Mouse (Mus musculus): ENCODE measurements at regions not wholly inside any gene's neighbourhood (a gene's known extent, or its start where the extent isn't known, plus 50 kb on each side); places are given as distances from the start of the nearest gene placed in this dataset.
A peak's percentile ranks its signal among the peaks of the same experiment; 100 is the strongest.
"Not testable (repeated sequence)": the region's sequence is repeated elsewhere in the genome, so short reads cannot be mapped to it uniquely, and the experiment has no call there.

- Histone ChIP-seq H3K9me3 (no peaks in the 10 kb centered on the region), H3K4me1 (replicated peaks) (no peaks in the 10 kb centered on the region), H3K9ac (no peak overlapping the region), H3K36me3 (no peaks in the 10 kb centered on the region), H3K4me3 (no peak overlapping the region), H3K27ac (no peak overlapping the region), H3K27me3 (no peaks in the 10 kb centered on the region), H3K4me2 (no peak overlapping the region)
- WGBS, result 71% methylated on average over 4 of the region's 4 CpGs
- no peak for ATAC-seq (ENCODE audit: low FRiP score)
Measured at GRCm38 (mm10) chr12:11717633-11718032, 261.8 kb downstream of the Rad51ap2 start.

GRCm38 (mm10) chr12:11751471-11751870, 295.6 kb downstream of the Rad51ap2 start:
- WGBS, result 85% methylated on average over 2 of the region's 2 CpGs
- no peak for ATAC-seq (ENCODE audit: low FRiP score)

DNA sequence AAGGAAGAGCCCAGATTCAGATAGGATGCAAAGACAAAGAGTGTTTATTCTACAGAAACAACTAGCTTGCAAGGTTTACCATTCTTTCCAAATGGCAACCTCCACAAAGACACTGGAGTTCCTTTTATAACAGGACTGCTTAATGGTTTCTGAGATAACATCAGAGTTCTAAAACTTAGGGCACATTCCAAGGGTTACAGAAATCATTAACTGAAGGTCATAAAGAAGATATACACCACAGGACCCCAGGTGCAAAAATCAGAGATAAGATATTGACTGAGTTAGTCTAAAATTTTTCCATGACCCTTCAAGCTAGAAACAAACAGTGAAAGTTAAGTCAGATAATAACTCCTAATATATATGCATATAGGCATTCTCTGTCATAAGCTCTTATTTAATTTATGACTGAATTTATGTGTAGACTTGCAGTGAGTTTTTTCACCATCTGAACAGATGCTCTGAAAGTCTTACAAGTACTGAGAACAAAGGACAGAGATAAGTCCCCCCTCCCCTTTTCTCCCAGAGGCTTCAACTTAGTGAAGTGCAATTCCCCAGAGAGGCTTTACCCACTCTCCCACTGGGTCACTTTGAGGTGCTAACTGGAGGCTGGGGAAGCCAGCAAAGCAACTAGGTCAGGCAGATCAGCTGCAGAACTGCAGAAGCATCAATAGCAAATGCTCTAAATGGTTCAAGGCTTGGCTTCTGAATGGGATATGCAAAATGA, 298.5 kb downstream of the Rad51ap2 start:
- H3K9me3 ChIP-seq, result no peaks in the 10 kb centered on the region
- no peak overlapping the region for H3K4me3 ChIP-seq
- H3K9ac ChIP-seq, result no peak overlapping the region
- H3K4me1 ChIP-seq (replicated peaks), result no peaks in the 10 kb centered on the region
- no peaks in the 10 kb centered on the region for H3K36me3 ChIP-seq
- H3K4me2 ChIP-seq, result no peak overlapping the region
- H3K27me3 ChIP-seq, result no peaks in the 10 kb centered on the region
- ATAC-seq (ENCODE audit: low FRiP score), result no peak
- H3K27ac ChIP-seq, result no peak overlapping the region

More at GRCm38 (mm10) chr12:11751471-11751870, 295.6 kb downstream of the Rad51ap2 start:
- H3K9ac ChIP-seq, result no peak overlapping the region
- no peaks in the 10 kb centered on the region for H3K27me3 ChIP-seq
- H3K4me1 ChIP-seq (replicated peaks), result no peaks in the 10 kb centered on the region
- no peak overlapping the region for H3K27ac ChIP-seq
- no peaks in the 10 kb centered on the region for H3K9me3 ChIP-seq
- H3K4me3 ChIP-seq, result no peak overlapping the region
- H3K36me3 ChIP-seq, result no peaks in the 10 kb centered on the region
- H3K4me2 ChIP-seq, result no peak overlapping the region

DNA sequence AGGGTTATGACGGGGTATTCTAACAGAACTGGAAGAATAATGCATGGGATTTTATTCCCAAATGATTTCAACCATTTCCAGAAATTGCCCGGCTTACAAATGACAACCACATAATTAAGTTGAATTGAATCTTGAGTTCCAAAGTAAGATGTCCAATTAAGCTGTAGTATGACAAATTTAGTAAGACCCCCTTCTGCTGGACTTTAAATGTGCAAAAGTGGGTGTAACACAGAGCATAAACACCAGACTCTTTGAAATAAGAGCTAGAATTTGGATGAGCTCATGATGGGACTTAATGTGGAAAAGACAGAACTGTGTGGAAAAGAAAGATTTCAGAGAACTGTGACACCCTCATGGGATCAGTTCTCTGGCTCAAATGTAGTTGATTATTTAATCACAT, 346.4 kb downstream of the Rad51ap2 start:
- H3K4me2 ChIP-seq, result no peak overlapping the region
- no peak for ATAC-seq (ENCODE audit: low FRiP score)
- no peaks in the 10 kb centered on the region for H3K27me3 ChIP-seq
- H3K27ac ChIP-seq, result no peak overlapping the region
- H3K9me3 ChIP-seq, result no peaks in the 10 kb centered on the region
- no peak overlapping the region for H3K4me3 ChIP-seq
- no peak overlapping the region for H3K9ac ChIP-seq
- WGBS, result 79% methylated on average over 2 of the region's 2 CpGs
- no peaks in the 10 kb centered on the region for H3K36me3 ChIP-seq
- no peaks in the 10 kb centered on the region for H3K4me1 ChIP-seq (replicated peaks)

DNA sequence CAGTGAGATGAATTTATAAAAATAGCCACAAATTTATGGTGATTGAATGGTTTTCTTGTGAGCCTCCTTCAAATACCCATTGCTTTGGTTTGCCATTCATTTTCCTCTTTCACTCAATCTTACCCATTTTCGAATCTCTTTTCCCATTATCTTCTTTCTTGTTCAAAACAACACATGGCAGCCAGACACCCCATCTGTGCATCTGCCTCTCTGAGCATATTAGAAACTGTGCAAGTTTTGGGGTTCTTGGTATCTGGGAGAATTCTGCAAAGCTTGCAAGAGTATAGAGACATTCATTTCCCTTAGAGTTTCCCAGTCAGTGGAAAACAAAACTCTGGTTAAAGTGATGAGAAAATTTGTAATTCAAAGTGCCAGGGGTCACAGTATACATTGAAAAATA, 347.3 kb downstream of the Rad51ap2 start:
- no peaks in the 10 kb centered on the region for H3K27me3 ChIP-seq
- H3K4me2 ChIP-seq, result no peak overlapping the region
- H3K4me3 ChIP-seq, result no peak overlapping the region
- H3K9ac ChIP-seq, result no peak overlapping the region
- ATAC-seq (ENCODE audit: low FRiP score), result no peak
- 93% methylated on average over 1 of the region's 1 CpGs for WGBS
- H3K36me3 ChIP-seq, result no peaks in the 10 kb centered on the region
- no peaks in the 10 kb centered on the region for H3K4me1 ChIP-seq (replicated peaks)
- no peak overlapping the region for H3K27ac ChIP-seq
- H3K9me3 ChIP-seq, result no peaks in the 10 kb centered on the region

DNA sequence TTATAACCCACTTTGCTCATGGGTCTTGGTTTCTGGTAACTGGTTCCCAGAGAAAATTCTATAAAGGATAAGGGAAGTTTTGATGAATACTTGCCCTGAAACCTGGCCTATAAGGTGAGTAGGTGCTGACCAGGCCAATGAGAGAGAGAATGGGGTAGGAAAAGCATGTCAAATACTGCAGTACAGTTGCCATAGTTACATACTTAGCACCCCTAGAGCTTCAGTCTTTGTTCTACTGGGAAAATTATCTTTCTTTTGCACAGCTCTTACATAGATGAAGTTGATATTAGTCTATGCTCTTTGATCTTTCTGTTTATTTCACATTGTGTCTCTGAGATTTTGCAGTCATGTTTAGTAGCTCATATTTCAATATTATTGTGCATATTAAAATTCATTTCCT, 373.8 kb downstream of the Rad51ap2 start:
- no peak overlapping the region for H3K9ac ChIP-seq
- H3K9me3 ChIP-seq, result no peaks in the 10 kb centered on the region
- H3K4me2 ChIP-seq, result no peak overlapping the region
- 0 out of 2 replicates have a peak, but pooled peaks cover 6% of the 10 kb centered on the region for H3K4me1 ChIP-seq (replicated peaks)
- no peaks in the 10 kb centered on the region for H3K36me3 ChIP-seq
- no peak overlapping the region for H3K27ac ChIP-seq
- H3K27me3 ChIP-seq, result no peaks in the 10 kb centered on the region
- ATAC-seq (ENCODE audit: low FRiP score), result no peak
- no peak overlapping the region for H3K4me3 ChIP-seq

GRCm38 (mm10) chr12:11831292-11831691, 375.4 kb downstream of the Rad51ap2 start:
- H3K4me2 ChIP-seq, result no peak overlapping the region
- H3K9me3 ChIP-seq, result no peaks in the 10 kb centered on the region
- H3K4me3 ChIP-seq, result no peak overlapping the region
- ATAC-seq (ENCODE audit: low FRiP score), result peak; percentile 24; the same call in 1 of the 2 replicates
- H3K27ac ChIP-seq, result no peak overlapping the region
- H3K27me3 ChIP-seq, result no peaks in the 10 kb centered on the region
- H3K9ac ChIP-seq, result no peak overlapping the region
- H3K36me3 ChIP-seq, result no peaks in the 10 kb centered on the region
- H3K4me1 ChIP-seq (replicated peaks), result 0 out of 2 replicates have a peak, but pooled peaks cover 6% of the 10 kb centered on the region
- 63% methylated on average over 5 of the region's 5 CpGs for WGBS

DNA sequence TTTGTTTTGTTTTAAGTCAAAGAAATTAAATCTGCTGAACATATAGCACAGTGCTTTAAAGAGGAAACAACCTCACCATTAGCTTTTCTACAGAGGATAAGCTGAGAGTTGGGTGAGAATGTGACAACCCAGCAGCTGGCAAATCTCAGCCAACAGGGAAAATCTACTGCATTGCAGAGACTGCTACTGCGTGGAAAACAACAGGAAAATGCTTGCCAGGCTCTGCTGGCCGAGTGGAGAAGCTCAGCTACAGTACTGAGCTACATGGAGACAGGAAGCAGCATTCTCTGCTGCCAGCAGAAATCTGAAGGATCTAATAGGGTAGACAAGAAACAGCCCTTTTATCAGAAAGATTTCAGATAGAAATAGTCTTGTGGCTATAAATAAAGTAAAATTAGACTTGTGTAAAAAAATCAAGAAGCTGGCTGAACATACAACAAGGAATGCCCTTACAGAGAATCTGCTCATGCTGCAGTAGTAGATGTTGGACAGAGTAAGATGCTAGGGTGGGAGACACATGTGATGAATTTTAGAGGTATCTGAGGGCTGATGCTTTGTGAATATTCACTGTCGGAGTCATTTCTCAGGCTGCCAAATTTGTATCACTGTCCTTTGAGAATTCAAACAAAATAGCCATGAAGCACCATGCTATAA, 382.1 kb downstream of the Rad51ap2 start:
- no peaks in the 10 kb centered on the region for H3K9me3 ChIP-seq
- no peak overlapping the region for H3K27ac ChIP-seq
- no peaks in the 10 kb centered on the region for H3K27me3 ChIP-seq
- H3K4me3 ChIP-seq, result no peak overlapping the region
- H3K36me3 ChIP-seq, result no peaks in the 10 kb centered on the region
- no peak overlapping the region for H3K9ac ChIP-seq
- no peak overlapping the region for H3K4me2 ChIP-seq
- no peak for ATAC-seq (ENCODE audit: low FRiP score)
- H3K4me1 ChIP-seq (replicated peaks), result no peaks in the 10 kb centered on the region
- WGBS, result 73% methylated on average over 3 of the region's 3 CpGs

- no peaks in the 10 kb centered on the region for H3K27me3 ChIP-seq
- ATAC-seq (ENCODE audit: low FRiP score), result no peak
- no peak overlapping the region for H3K27ac ChIP-seq
- H3K4me3 ChIP-seq, result no peak overlapping the region
- no peaks in the 10 kb centered on the region for H3K36me3 ChIP-seq
- no peaks in the 10 kb centered on the region for H3K9me3 ChIP-seq
- WGBS, result 69% methylated on average over 3 of the region's 3 CpGs
- H3K4me2 ChIP-seq, result no peak overlapping the region
- H3K4me1 ChIP-seq (replicated peaks), result no peaks in the 10 kb centered on the region
- no peak overlapping the region for H3K9ac ChIP-seq
Measured at GRCm38 (mm10) chr12:11851034-11851433, 395.2 kb downstream of the Rad51ap2 start.

DNA sequence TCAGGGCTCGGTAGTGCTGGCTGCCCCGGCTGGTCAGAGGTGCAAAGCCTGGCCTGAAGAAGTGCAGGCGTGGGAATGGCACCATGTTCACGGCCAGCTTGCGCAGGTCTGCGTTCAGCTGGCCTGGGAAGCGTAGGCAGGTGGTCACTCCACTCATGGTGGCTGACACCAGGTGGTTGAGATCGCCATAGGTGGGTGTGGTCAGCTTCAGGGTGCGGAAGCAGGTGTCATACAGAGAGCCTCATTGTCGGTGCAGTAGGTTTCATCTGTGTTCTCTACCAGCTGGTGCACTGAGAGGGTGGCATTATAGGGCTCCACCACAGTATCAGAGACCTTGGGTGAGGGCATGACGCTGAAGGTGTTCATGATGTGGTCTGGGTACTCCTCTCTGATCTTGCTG, 380.1 kb upstream of the Fam49a start:
- 0 out of 2 replicates have a peak, but pooled peaks have one; percentile 36 for ATAC-seq (ENCODE audit: low FRiP score)
- not testable (repeated sequence) for H3K9me3 ChIP-seq; H3K27ac ChIP-seq; H3K36me3 ChIP-seq; H3K27me3 ChIP-seq; H3K4me3 ChIP-seq; H3K4me1 ChIP-seq (replicated peaks); H3K4me2 ChIP-seq; H3K9ac ChIP-seq
- WGBS, result 94% methylated on average over 11 of the region's 11 CpGs

- no peak overlapping the region for H3K4me2 ChIP-seq
- no peak overlapping the region for H3K9ac ChIP-seq
- H3K4me1 ChIP-seq (replicated peaks), result no peaks in the 10 kb centered on the region
- ATAC-seq (ENCODE audit: low FRiP score), result no peak
- no peaks in the 10 kb centered on the region for H3K9me3 ChIP-seq
- no peaks in the 10 kb centered on the region for H3K36me3 ChIP-seq
- no peak overlapping the region for H3K4me3 ChIP-seq
- no peaks in the 10 kb centered on the region for H3K27me3 ChIP-seq
- H3K27ac ChIP-seq, result no peak overlapping the region
Measured at GRCm38 (mm10) chr12:11887291-11887690, 374.6 kb upstream of the Fam49a start.

GRCm38 (mm10) chr12:11899031-11899430, 362.9 kb upstream of the Fam49a start:
- no peak overlapping the region for H3K9ac ChIP-seq
- H3K27ac ChIP-seq, result no peak overlapping the region
- WGBS, result 84% methylated on average over 3 of the region's 3 CpGs
- no peak overlapping the region for H3K4me3 ChIP-seq
- H3K4me2 ChIP-seq, result no peak overlapping the region
- no peak for ATAC-seq (ENCODE audit: low FRiP score)
- no peaks in the 10 kb centered on the region for H3K27me3 ChIP-seq
- H3K36me3 ChIP-seq, result no peaks in the 10 kb centered on the region
- no peaks in the 10 kb centered on the region for H3K4me1 ChIP-seq (replicated peaks)
- H3K9me3 ChIP-seq, result no peaks in the 10 kb centered on the region

GRCm38 (mm10) chr12:11906588-11906987, 355.4 kb upstream of the Fam49a start:
- Histone ChIP-seq H3K36me3 (no peaks in the 10 kb centered on the region), H3K9ac (no peak overlapping the region), H3K27me3 (no peaks in the 10 kb centered on the region), H3K4me1 (replicated peaks) (peaks cover 3% of the 10 kb centered on the region; the same call in 1 of the 2 replicates), H3K4me3 (no peak overlapping the region), H3K27ac (no peak overlapping the region), H3K9me3 (no peaks in the 10 kb centered on the region), H3K4me2 (no peak overlapping the region)
- peak; percentile 83 for ATAC-seq (ENCODE audit: low FRiP score)
- 46% methylated on average over 4 of the region's 4 CpGs for WGBS

All from hindbrain, embryonic 13.5 days (tissue).